Mouse (Mus musculus) kidney, embryonic 15.5 days (tissue): ENCODE measurements at regions not wholly inside any gene's neighbourhood (a gene's known extent, or its start where the extent isn't known, plus 50 kb on each side); places are given as distances from the start of the nearest gene placed in this dataset.
"Not testable (repeated sequence)": the region's sequence is repeated elsewhere in the genome, so short reads cannot be mapped to it uniquely, and the experiment has no call there.

ENCODE experiments used
- ATAC-seq: fragments of 200-750 bp; cut with Nextera tagmentation; replicated peaks from 2 replicates; pipeline ENCODE4 v1.8.0; 2017; ENCODE audit warnings: moderate TSS enrichment; ENCODE audit not compliant: low FRiP score
- H3K27ac ChIP-seq: fragments of 300-500 bp; sonication (generic); 2 replicates; pipeline ENCODE4 v1.5.1; 2015; ENCODE audit warnings: mild to moderate bottlenecking, inconsistent platforms
- H3K27me3 ChIP-seq: fragments of 300-500 bp; sonication (generic); 2 replicates; pipeline ENCODE4 v1.6.1; 2015; ENCODE audit warnings: inconsistent platforms
- H3K36me3 ChIP-seq: fragments of 300-500 bp; sonication (generic); 2 replicates; pipeline ENCODE4 v1.6.1; 2015; ENCODE audit warnings: inconsistent platforms
- H3K4me1 ChIP-seq: fragments of 300-500 bp; sonication (generic); 2 replicates; pipeline ENCODE4 v1.6.1; 2015; ENCODE audit warnings: inconsistent platforms
- H3K4me2 ChIP-seq: fragments of 300-500 bp; sonication (generic); 2 replicates; pipeline ENCODE4 v1.6.1; 2015; ENCODE audit warnings: moderate library complexity, mild to moderate bottlenecking, inconsistent platforms
- H3K4me3 ChIP-seq: fragments of 300-500 bp; sonication (generic); replicated peaks from 2 replicates; pipeline ENCODE4 v1.5.1; 2015; ENCODE audit warnings: mild to moderate bottlenecking, inconsistent platforms
- H3K9ac ChIP-seq: fragments of 300-500 bp; sonication (generic); 2 replicates; pipeline ENCODE4 v1.6.1; 2015; ENCODE audit warnings: mild to moderate bottlenecking, inconsistent platforms
- H3K9me3 ChIP-seq: fragments of 300-500 bp; sonication (generic); replicated peaks from 2 replicates; pipeline ENCODE4 v1.6.1; 2016; ENCODE audit warnings: inconsistent platforms
- WGBS: fragments of 180-500 bp; shearing (Covaris S2); methylation state at CpG from one replicate; pipeline ENCODE4 v1.1.7; 2015; ENCODE audit warnings: mixed read lengths; 5-methylcytosine and 5-hydroxymethylcytosine counted together

- Histone ChIP-seq H3K9me3 (no peaks in the 10 kb centered on the region), H3K9ac (no peak overlapping the region), H3K4me3 (no peak overlapping the region), H3K4me1 (no peaks in the 10 kb centered on the region), H3K4me2 (no peak overlapping the region), H3K27me3 (no peaks in the 10 kb centered on the region), H3K36me3 (no peaks in the 10 kb centered on the region), H3K27ac (no peak overlapping the region)
- 27% methylated on average over 1 of the region's 1 CpGs for WGBS
- no peak for ATAC-seq
Observed at GRCm38 (mm10) chr9:91077490-91077889, 284.7 kb upstream of the Zic4 start.

DNA sequence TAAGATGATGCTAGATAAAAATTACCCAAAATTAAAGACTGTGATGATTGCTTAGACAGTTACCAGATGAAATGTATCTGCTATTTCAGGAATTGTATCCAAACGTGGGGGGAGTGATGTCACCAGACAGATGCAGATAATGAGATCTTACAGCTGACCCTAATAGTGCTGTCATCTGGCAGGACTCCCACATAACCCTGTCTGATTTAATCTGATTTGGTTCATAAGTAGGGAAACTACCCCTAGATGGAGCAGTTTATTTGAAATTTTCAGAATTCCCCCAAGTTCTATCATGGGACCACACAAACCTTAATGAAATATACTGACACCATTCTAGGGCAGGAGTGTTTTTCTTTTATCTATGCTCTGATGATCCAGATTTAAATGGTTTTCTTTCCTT lies 278.4 kb upstream of the Zic4 start:
- H3K9ac ChIP-seq: no peak overlapping the region
- no peak overlapping the region for H3K4me2 ChIP-seq
- ATAC-seq: no peak
- no peak overlapping the region for H3K27ac ChIP-seq
- H3K9me3 ChIP-seq: no peaks in the 10 kb centered on the region
- H3K36me3 ChIP-seq: no peaks in the 10 kb centered on the region
- WGBS: 24% methylated on average over 1 of the region's 1 CpGs
- no peaks in the 10 kb centered on the region for H3K4me1 ChIP-seq
- H3K4me3 ChIP-seq: no peak overlapping the region
- no peaks in the 10 kb centered on the region for H3K27me3 ChIP-seq

GRCm38 (mm10) chr9:91085923-91086322 lies 276.3 kb upstream of the Zic4 start:
- no peaks in the 10 kb centered on the region for H3K36me3 ChIP-seq
- ATAC-seq: no peak

GRCm38 (mm10) chr9:91089348-91089747 lies 272.9 kb upstream of the Zic4 start:
- WGBS: 55% methylated on average over 2 of the region's 2 CpGs
- ATAC-seq: no peak
- Histone ChIP-seq H3K9me3 (no peaks in the 10 kb centered on the region), H3K4me1 (no peaks in the 10 kb centered on the region), H3K4me2 (no peak overlapping the region), H3K36me3 (no peaks in the 10 kb centered on the region), H3K9ac (no peak overlapping the region), H3K4me3 (no peak overlapping the region), H3K27me3 (no peaks in the 10 kb centered on the region), H3K27ac (no peak overlapping the region)

More at GRCm38 (mm10) chr9:91085923-91086322, 276.3 kb upstream of the Zic4 start:
- 87% methylated on average over 3 of the region's 3 CpGs for WGBS
- Histone ChIP-seq H3K9me3 (no peaks in the 10 kb centered on the region), H3K27ac (no peak overlapping the region), H3K27me3 (no peaks in the 10 kb centered on the region), H3K9ac (no peak overlapping the region), H3K4me2 (no peak overlapping the region), H3K4me1 (no peaks in the 10 kb centered on the region), H3K4me3 (no peak overlapping the region)

- Histone ChIP-seq H3K27ac (no peak overlapping the region), H3K9ac (no peak overlapping the region), H3K36me3 (no peaks in the 10 kb centered on the region), H3K4me2 (no peak overlapping the region), H3K4me1 (no peaks in the 10 kb centered on the region), H3K9me3 (no peaks in the 10 kb centered on the region), H3K27me3 (no peaks in the 10 kb centered on the region), H3K4me3 (no peak overlapping the region)
- WGBS: 83% methylated on average over 1 of the region's 1 CpGs
- ATAC-seq: no peak
Observed at GRCm38 (mm10) chr9:91091421-91092050, 270.7 kb upstream of the Zic4 start.

DNA sequence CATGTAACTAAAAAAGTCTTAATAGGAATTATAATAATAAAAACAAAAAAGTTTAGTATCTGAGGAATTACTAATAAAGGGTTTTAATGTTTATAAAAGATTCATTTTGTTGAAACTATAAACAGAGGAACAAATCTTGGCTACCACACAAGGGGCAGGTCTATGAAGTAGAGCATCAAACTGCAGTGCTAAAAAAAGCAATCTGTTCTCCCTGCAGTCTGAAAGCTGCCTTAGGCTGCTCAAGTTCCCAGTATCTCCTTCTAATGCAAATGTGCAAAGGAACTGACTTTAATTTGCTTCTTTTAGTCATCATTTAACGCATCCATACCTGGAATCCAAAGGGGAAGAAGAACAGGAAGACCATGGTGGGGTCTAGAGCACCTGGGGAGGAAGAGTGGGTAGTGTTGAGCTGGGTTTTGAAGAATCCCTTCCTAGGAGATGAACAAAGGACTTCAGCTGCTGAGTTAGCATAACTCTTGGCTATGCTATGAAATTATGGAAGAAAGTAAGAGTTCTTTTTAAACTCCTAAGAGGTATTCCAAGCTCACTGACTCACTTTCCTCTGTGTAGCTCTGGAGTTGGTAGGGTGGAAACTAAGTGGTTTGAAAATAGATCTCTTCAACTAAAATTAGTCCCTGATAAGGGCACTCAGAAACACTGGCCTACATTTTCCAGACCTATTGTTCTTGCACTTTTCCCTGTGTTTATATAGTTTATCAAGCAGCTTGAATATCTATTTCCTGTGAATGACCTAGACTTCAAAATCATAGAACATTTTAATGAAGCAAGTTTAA lies 260.4 kb upstream of the Zic4 start:
- Histone ChIP-seq H3K36me3 (no peaks in the 10 kb centered on the region), H3K27me3 (no peaks in the 10 kb centered on the region), H3K4me1 (no peaks in the 10 kb centered on the region), H3K4me2 (no peak overlapping the region), H3K9ac (no peak overlapping the region), H3K9me3 (no peaks in the 10 kb centered on the region), H3K4me3 (no peak overlapping the region), H3K27ac (no peak overlapping the region)
- ATAC-seq: no peak
- 62% methylated on average over 1 of the region's 1 CpGs for WGBS

- ATAC-seq: no peak
- H3K36me3 ChIP-seq: no peaks in the 10 kb centered on the region
- 82% methylated on average over 5 of the region's 5 CpGs for WGBS
- no peak overlapping the region for H3K4me2 ChIP-seq
- H3K9ac ChIP-seq: no peak overlapping the region
- no peaks in the 10 kb centered on the region for H3K4me1 ChIP-seq
- no peak overlapping the region for H3K4me3 ChIP-seq
- no peaks in the 10 kb centered on the region for H3K9me3 ChIP-seq
- no peaks in the 10 kb centered on the region for H3K27me3 ChIP-seq
- H3K27ac ChIP-seq: no peak overlapping the region
Observed at GRCm38 (mm10) chr9:91122441-91123035, 239.7 kb upstream of the Zic4 start.

DNA sequence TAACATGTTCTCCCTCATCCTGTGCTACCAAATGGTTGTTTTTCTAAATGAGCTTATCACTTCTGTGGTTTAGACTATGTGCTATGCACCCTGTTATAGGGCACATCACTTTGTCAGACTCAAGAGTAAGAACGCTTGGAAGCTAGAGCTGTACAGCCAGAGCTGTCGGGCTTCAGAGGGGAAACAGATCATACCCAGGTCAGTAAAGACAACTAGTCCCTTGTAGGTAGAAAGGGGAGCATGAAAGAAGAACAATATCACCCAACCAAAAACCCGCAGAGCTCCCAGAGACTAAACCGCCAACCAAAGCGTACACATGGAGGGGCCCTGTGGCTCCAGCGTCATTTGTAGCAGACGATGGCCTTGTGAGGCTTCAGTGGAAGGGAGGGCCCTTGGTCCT lies 239.0 kb upstream of the Zic4 start:
- no peak overlapping the region for H3K4me3 ChIP-seq
- H3K4me2 ChIP-seq: no peak overlapping the region
- no peak for ATAC-seq
- H3K9ac ChIP-seq: no peak overlapping the region
- no peak overlapping the region for H3K27ac ChIP-seq
- H3K9me3 ChIP-seq: no peaks in the 10 kb centered on the region
- H3K4me1 ChIP-seq: no peaks in the 10 kb centered on the region
- H3K27me3 ChIP-seq: no peaks in the 10 kb centered on the region
- WGBS: 83% methylated on average over 7 of the region's 7 CpGs
- H3K36me3 ChIP-seq: no peaks in the 10 kb centered on the region

GRCm38 (mm10) chr9:91126630-91127245 lies 235.5 kb upstream of the Zic4 start:
- H3K9ac ChIP-seq: no peak overlapping the region
- H3K36me3 ChIP-seq: no peaks in the 10 kb centered on the region
- no peaks in the 10 kb centered on the region for H3K9me3 ChIP-seq
- no peaks in the 10 kb centered on the region for H3K27me3 ChIP-seq
- no peak overlapping the region for H3K4me3 ChIP-seq
- WGBS: 63% methylated on average over 8 of the region's 8 CpGs
- no peak for ATAC-seq
- H3K4me2 ChIP-seq: no peak overlapping the region
- no peak overlapping the region for H3K27ac ChIP-seq
- no peaks in the 10 kb centered on the region for H3K4me1 ChIP-seq

DNA sequence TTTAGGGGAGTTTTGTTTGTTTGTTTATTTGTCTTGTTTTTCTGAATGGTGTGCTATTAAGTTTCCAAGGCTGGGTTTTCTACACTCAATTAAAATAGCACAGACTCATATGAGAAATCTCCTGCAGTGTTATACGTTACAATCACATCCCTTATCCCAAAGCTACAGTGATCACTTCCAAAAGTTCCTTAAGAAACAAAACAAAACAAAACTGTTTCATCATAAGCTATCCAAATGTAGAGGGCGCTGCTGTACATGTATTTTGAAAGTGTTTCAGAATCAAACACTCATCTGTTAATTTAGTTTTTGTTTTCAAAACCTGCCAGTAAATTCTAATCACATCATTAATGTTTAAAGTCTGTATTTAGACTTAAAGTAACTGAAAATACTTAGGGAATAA lies 233.7 kb upstream of the Zic4 start:
- not testable (repeated sequence) for ATAC-seq

GRCm38 (mm10) chr9:91130111-91130720 lies 232.0 kb upstream of the Zic4 start:
- H3K9me3 ChIP-seq: no peaks in the 10 kb centered on the region
- H3K27ac ChIP-seq: no peak overlapping the region
- H3K36me3 ChIP-seq: no peaks in the 10 kb centered on the region
- H3K9ac ChIP-seq: no peak overlapping the region
- no peak overlapping the region for H3K4me2 ChIP-seq
- no peak for ATAC-seq
- H3K4me3 ChIP-seq: no peak overlapping the region
- no peaks in the 10 kb centered on the region for H3K4me1 ChIP-seq
- H3K27me3 ChIP-seq: no peaks in the 10 kb centered on the region
- 75% methylated on average over 13 of the region's 13 CpGs for WGBS

More for the DNA sequence above, 233.7 kb upstream of the Zic4 start:
- WGBS: 56% methylated on average over 2 of the region's 2 CpGs
- not testable (repeated sequence) for H3K9me3 ChIP-seq, H3K4me3 ChIP-seq, H3K4me2 ChIP-seq, H3K36me3 ChIP-seq, H3K27me3 ChIP-seq, H3K4me1 ChIP-seq, H3K9ac ChIP-seq, H3K27ac ChIP-seq
